Mouse (Mus musculus) hindbrain, embryonic 15.5 days (tissue): ENCODE results near the gene Rbm6. TPM values are rescaled to one million over a fixed set of nuclear protein-coding genes. Genes with fewer than 3 reads are reported as not detected.

Experiments
- polyA plus RNA-seq: library from polyadenylated mRNA; unstranded; fragments of >200 nt; fragmentation: Nextera tagmentation; extraction: Ambion mirVana; gene quantifications from 2 replicates; pipeline ENCODE4 v1.2.1, GENCODE M21; 2015

The Rbm6 gene
- polyA plus RNA-seq, 1 experiment from 2014 or later, result 97.0 TPM

Other genes starting within 250 kb of the Rbm6 start
- 332 and 343 TPM in 2 replicates for gene Gnai2, start 237.9 kb downstream of the Rbm6 start, polyA plus RNA-seq
- gene Slc38a3, start 203.7 kb downstream of the Rbm6 start, polyA plus RNA-seq, result 41.4 and 43.3 TPM in 2 replicates
- 2.0 and 3.6 TPM in 2 replicates for gene Gnat1, start 193.5 kb downstream of the Rbm6 start, polyA plus RNA-seq
- gene Sema3f, start 162.8 kb downstream of the Rbm6 start, polyA plus RNA-seq, result 14.0 and 18.5 TPM in 2 replicates
- gene Rbm5, start 102.2 kb downstream of the Rbm6 start, polyA plus RNA-seq, result 230 and 247 TPM in 2 replicates
- 22.9 and 24.3 TPM in 2 replicates for gene Mon1a, start 14.9 kb upstream of the Rbm6 start, polyA plus RNA-seq
- gene Mst1r, start 33.6 kb upstream of the Rbm6 start, polyA plus RNA-seq, result 1.4 and 1.9 TPM in 2 replicates
- not detected in 2 replicates for gene Actl11, start 55.2 kb upstream of the Rbm6 start, polyA plus RNA-seq
- 38.9 and 47.2 TPM in 2 replicates for gene Camkv, start 62.4 kb upstream of the Rbm6 start, polyA plus RNA-seq
- 8.4 and 10.5 TPM in 2 replicates for gene Traip, start 76.9 kb upstream of the Rbm6 start, polyA plus RNA-seq
- 6.4 and 8.2 TPM in 2 replicates for gene Uba7, start 102.3 kb upstream of the Rbm6 start, polyA plus RNA-seq
- 1.1 and 1.5 TPM in 2 replicates for gene Gm20661, start 109.8 kb upstream of the Rbm6 start, polyA plus RNA-seq
- gene Inka1, start 112.6 kb upstream of the Rbm6 start, polyA plus RNA-seq, result 17.9 and 20.2 TPM in 2 replicates
- gene Cdhr4, start 119.3 kb upstream of the Rbm6 start, polyA plus RNA-seq, result 2.5 and 3.8 TPM in 2 replicates
- 0.80 TPM in 1 of 2 replicates, not detected in the other for gene Gm20662, start 123.1 kb upstream of the Rbm6 start, polyA plus RNA-seq
- 102 and 112 TPM in 2 replicates for gene Ip6k1, start 129.3 kb upstream of the Rbm6 start, polyA plus RNA-seq
- gene Gmppb, start 176.0 kb upstream of the Rbm6 start, polyA plus RNA-seq, result 21.2 and 23.9 TPM in 2 replicates
- gene Amigo3, start 179.9 kb upstream of the Rbm6 start, polyA plus RNA-seq, result 2.6 and 2.9 TPM in 2 replicates
- 0.18 TPM in 1 of 2 replicates, not detected in the other for gene Mst1, start 207.2 kb upstream of the Rbm6 start, polyA plus RNA-seq
- 48.9 TPM in 2 replicates for gene Rnf123, start 210.1 kb upstream of the Rbm6 start, polyA plus RNA-seq
- gene Apeh, start 221.4 kb upstream of the Rbm6 start, polyA plus RNA-seq, result 52.2 and 62.2 TPM in 2 replicates